Mouse (Mus musculus): ENCODE results near the gene Mthfr. TPM values are rescaled to one million over a fixed set of nuclear protein-coding genes. Genes with fewer than 3 reads are reported as not detected.

Gene Mthfr
- polyA plus RNA-seq, 1 experiment, result 32.2 TPM

DNA sequence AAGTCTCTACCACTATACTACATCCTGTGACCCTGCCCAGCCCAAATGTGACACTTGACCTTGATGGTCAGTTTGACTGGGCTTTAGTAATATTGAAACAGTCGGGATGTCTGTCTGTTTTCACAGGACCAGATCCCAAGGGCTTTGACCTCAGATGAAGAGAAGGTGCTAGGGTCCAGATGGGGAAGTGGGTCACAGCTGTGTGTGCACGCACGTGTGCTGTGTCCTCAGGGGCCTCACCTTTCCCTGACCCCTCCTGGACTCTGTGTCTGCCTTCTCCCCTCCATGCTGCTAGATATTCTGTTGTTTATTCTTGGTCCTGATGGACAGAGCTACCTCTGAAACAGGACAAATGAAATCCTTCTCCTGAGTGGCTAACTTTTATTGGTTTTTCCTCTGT, 27.5 kb upstream of the Mthfr start:
- H3K4me3 ChIP-seq (ENCODE audit: insufficient read depth, low read length), result no peak overlapping the region
- no peak for TF ChIP-seq CTCF (IDR thresholded peaks at IDR 0.05; ENCODE audit: extremely low read depth, insufficient read depth, low read length)
- no peak for TF ChIP-seq POLR2A (IDR thresholded peaks at IDR 0.05; ENCODE audit: extremely low read depth, insufficient read depth, low read length)
- no peaks in the 10 kb centered on the region for H3K4me1 ChIP-seq (ENCODE audit: control insufficient read depth, insufficient read depth, low read length)
- no peak overlapping the region for H3K27ac ChIP-seq (ENCODE audit: insufficient read depth, low read length)

DNA sequence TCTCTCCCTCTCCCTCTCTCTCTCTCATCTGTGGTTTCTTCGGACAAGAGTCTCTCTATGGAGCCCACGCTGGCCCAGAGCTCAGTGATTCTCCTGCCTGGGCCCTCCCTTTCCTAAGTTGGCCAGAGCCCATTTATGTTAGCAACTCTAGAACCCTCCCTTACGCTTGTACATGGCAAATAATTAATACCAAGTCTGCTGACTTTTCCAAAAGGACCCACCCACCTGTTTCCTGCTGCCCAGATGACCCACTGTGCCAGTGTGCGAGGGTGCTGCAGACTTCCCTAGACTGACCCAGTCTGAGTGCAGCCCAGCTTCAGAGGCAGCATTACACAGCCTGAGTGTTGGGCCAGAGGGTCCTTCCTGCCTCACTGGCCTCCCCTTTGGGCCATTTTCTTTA, 26.7 kb upstream of the Mthfr start:
- Histone ChIP-seq H3K27ac (ENCODE audit: insufficient read depth, low read length) (no peak overlapping the region), H3K4me3 (ENCODE audit: insufficient read depth, low read length) (no peak overlapping the region), H3K4me1 (ENCODE audit: control insufficient read depth, insufficient read depth, low read length) (no peaks in the 10 kb centered on the region)
- TF ChIP-seq CTCF (IDR thresholded peaks at IDR 0.05; ENCODE audit: extremely low read depth, insufficient read depth, low read length), result no peak
- no peak for TF ChIP-seq POLR2A (IDR thresholded peaks at IDR 0.05; ENCODE audit: extremely low read depth, insufficient read depth, low read length)

DNA sequence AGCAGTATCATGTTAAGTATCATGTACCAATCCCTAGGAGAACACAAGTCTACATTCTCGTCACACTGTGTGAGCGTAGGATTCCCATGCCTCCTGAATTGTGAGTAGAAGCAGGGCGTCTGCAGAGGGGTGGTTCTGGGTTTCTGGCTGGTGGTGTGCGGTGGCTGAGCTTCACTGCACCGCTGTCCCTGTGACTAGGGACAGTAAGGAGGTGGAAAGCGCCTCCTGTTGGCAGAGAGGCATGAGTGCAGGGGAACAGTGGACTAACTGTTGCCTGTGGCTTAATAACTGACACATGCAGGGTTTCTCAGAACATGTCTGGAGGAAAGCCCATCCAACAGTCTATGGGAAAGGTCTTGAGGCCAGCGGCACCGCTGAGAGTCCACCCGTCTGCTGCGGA, 23.5 kb upstream of the Mthfr start:
- H3K27ac ChIP-seq (ENCODE audit: insufficient read depth, low read length), result no peak overlapping the region
- TF ChIP-seq POLR2A (IDR thresholded peaks at IDR 0.05; ENCODE audit: extremely low read depth, insufficient read depth, low read length) (no peak), CTCF (IDR thresholded peaks at IDR 0.05; ENCODE audit: extremely low read depth, insufficient read depth, low read length) (peak; percentile 47)

DNA sequence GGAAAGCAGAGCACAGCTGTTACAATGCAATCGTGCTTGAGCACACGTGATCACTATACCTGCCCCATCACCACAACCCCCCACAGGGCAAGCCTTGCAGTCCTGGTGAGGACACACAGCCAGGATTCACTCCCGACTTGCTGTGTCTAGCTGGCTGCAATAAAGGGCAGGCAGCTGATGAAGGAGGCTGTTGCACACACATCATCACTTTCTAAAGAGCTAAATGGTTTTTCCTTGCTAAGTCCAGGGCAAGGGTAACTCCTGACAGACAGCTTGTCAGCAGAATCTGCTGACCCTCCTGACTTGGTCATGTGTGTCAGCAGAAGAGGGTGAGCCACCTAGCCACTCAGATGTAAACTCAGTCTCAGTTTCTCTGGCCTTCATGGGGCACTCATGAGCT, 21.9 kb upstream of the Mthfr start:
- Histone ChIP-seq H3K4me1 (ENCODE audit: control insufficient read depth, insufficient read depth, low read length) (peaks cover 1% of the 10 kb centered on the region; the same call in 1 of the 2 replicates), H3K27ac (ENCODE audit: insufficient read depth, low read length) (no peak overlapping the region), H3K4me3 (ENCODE audit: insufficient read depth, low read length) (no peak overlapping the region)
- TF ChIP-seq CTCF (IDR thresholded peaks at IDR 0.05; ENCODE audit: extremely low read depth, insufficient read depth, low read length), result no peak
- TF ChIP-seq POLR2A (IDR thresholded peaks at IDR 0.05; ENCODE audit: extremely low read depth, insufficient read depth, low read length), result no peak

More for the DNA sequence above, 23.5 kb upstream of the Mthfr start:
- Histone ChIP-seq H3K4me1 (ENCODE audit: control insufficient read depth, insufficient read depth, low read length) (peaks cover 1% of the 10 kb centered on the region; the same call in 1 of the 2 replicates), H3K4me3 (ENCODE audit: insufficient read depth, low read length) (no peak overlapping the region)

DNA sequence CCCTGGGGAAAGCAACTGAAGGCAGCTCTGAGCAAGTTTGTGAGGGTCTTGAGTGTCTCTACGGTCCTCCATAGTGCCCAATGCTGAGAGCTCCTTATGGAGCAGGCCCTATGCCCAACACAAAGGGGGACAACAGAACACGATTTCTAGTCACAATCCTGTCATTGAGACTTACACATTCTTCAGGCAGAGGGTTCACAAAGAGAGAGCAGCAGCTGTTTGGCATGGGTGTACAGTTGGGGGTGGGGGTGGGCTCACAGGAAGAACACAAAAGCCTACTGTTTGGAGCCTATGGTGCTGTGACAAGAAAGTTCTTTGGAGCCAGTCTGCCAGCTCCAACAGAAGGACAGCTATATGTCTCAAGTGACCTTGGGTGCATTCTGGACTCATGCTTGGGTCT, 20.5 kb upstream of the Mthfr start:
- H3K27ac ChIP-seq (ENCODE audit: insufficient read depth, low read length), result 0 out of 2 replicates have a peak overlapping the region, but pooled peaks have one; percentile 29

DNA sequence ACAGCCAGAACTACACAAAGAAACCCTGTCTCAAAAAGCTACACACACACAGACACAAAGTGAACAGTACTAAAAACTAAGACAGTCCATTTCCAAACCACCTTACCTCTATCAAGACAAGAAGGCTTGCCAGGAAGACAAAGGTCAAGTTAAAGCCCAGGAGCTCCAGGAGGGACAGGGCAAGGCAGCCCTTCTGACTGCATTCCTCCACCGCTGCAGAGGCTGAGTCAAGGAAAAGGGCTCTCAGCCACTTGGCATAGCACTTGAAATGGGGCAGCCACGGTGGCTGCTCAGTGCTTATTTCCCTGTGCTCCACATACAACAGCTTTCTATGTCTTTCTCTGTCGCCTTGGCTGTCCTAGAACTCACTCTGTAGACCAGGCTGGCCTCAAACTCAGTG, 14.9 kb upstream of the Mthfr start:
- Histone ChIP-seq H3K4me1 (ENCODE audit: control insufficient read depth, insufficient read depth, low read length) (peaks cover 1% of the 10 kb centered on the region; the same call in 1 of the 2 replicates), H3K4me3 (ENCODE audit: insufficient read depth, low read length) (no peak overlapping the region), H3K27ac (ENCODE audit: insufficient read depth, low read length) (no peak overlapping the region)
- no peak for TF ChIP-seq CTCF (IDR thresholded peaks at IDR 0.05; ENCODE audit: extremely low read depth, insufficient read depth, low read length)
- TF ChIP-seq POLR2A (IDR thresholded peaks at IDR 0.05; ENCODE audit: extremely low read depth, insufficient read depth, low read length), result no peak

More for the DNA sequence above, 20.5 kb upstream of the Mthfr start:
- Histone ChIP-seq H3K4me1 (ENCODE audit: control insufficient read depth, insufficient read depth, low read length) (peaks cover 1% of the 10 kb centered on the region; the same call in 1 of the 2 replicates), H3K4me3 (ENCODE audit: insufficient read depth, low read length) (no peak overlapping the region)
- TF ChIP-seq CTCF (IDR thresholded peaks at IDR 0.05; ENCODE audit: extremely low read depth, insufficient read depth, low read length) (no peak), POLR2A (IDR thresholded peaks at IDR 0.05; ENCODE audit: extremely low read depth, insufficient read depth, low read length) (no peak)

DNA sequence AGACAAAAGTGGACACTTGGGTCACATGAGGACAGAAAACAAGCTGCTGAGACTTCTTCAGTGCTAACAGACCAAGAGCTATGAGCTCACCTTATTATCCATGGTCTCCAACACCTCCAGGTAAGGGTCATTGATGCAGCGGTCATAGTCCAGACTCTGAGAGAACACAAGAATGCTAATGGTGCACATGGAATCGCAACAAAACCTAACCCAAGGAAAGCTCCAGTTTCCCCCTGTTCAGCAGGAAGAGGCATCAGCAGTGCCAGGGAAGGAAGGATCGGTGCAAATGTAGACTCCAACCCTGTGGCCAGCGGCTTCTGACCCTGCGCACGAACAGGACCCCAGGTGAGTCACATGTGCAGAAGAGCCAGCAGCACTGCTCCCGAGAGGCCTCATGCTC, 9.6 kb upstream of the Mthfr start:
- Histone ChIP-seq H3K4me3 (ENCODE audit: insufficient read depth, low read length) (no peak overlapping the region), H3K27ac (ENCODE audit: insufficient read depth, low read length) (no peak overlapping the region), H3K4me1 (ENCODE audit: control insufficient read depth, insufficient read depth, low read length) (no peaks in the 10 kb centered on the region)
- no peak for TF ChIP-seq CTCF (IDR thresholded peaks at IDR 0.05; ENCODE audit: extremely low read depth, insufficient read depth, low read length)
- TF ChIP-seq POLR2A (IDR thresholded peaks at IDR 0.05; ENCODE audit: extremely low read depth, insufficient read depth, low read length), result no peak

DNA sequence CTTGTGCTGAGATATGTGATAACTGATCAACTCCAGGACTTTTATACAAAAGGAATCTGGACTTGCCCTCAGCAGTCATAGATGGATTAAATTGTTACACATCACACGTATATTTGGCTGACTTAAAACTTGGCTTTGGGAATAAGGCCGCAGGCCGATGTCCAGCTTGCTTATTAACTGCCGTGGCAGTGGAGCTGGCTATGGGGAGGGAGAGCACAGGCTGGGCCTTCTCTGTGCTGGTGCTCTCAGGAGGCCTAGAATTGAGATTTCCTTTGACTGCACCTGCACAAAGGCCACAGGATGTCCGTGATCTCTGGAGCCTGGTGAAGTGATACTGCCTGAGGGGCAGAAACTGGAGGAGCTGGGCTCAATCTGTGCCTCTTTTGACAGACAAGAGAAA, 8.4 kb upstream of the Mthfr start:
- no peak for TF ChIP-seq CTCF (IDR thresholded peaks at IDR 0.05; ENCODE audit: extremely low read depth, insufficient read depth, low read length)
- TF ChIP-seq POLR2A (IDR thresholded peaks at IDR 0.05; ENCODE audit: extremely low read depth, insufficient read depth, low read length), result no peak
- Histone ChIP-seq H3K4me1 (ENCODE audit: control insufficient read depth, insufficient read depth, low read length) (no peaks in the 10 kb centered on the region), H3K4me3 (ENCODE audit: insufficient read depth, low read length) (no peak overlapping the region), H3K27ac (ENCODE audit: insufficient read depth, low read length) (no peak overlapping the region)

DNA sequence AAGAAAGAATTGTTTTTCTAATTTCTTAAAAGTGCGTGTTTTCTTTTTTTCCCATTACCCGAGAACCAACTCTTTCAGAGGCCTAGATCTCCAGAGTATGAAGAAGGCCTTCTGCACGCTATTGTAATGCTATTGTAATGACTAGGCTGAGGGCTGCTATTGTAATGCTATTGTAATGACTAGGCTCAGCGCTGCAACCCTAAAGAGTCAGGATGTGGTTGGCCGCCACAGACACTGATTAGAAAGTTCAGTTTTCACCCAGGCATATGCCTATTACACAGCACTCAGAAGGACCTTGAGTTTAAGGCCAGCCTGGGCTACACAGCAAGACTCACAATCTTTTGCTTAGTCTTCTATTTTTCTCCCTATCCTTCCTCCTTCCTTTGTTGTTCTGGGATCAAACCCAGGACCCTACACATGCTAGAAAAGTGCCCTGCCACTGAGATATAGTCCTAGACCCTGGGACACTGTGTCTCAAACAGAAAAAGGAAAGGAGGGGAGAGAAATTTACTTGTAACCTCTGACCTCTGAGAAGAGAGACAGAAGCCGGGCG, 4.9 kb upstream of the Mthfr start:
- Histone ChIP-seq H3K27ac (ENCODE audit: insufficient read depth, low read length) (no peak overlapping the region), H3K4me3 (ENCODE audit: insufficient read depth, low read length) (no peak overlapping the region), H3K4me1 (ENCODE audit: control insufficient read depth, insufficient read depth, low read length) (peaks cover 3% of the 10 kb centered on the region)
- TF ChIP-seq POLR2A (IDR thresholded peaks at IDR 0.05; ENCODE audit: extremely low read depth, insufficient read depth, low read length) (no peak), CTCF (IDR thresholded peaks at IDR 0.05; ENCODE audit: extremely low read depth, insufficient read depth, low read length) (no peak)

DNA sequence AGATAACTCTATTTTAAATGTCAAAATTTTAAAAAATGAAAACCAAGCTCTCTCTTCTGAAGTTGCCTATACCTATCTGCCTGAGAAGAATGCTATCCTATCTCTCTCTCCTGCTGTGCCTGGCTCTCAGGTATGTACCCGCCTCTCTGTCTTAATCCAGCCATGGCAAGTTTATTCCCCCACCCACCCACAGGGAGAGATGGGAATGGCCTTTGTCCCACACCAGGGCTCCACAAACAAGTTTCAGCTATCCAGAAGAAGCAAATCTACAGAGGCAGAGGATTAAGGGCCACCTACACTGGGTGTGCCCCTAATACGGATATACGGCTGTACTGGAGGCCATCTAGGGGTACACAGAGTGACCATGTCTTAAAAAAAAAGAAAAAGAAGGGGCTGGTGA, 3.4 kb upstream of the Mthfr start:
- TF ChIP-seq CTCF (IDR thresholded peaks at IDR 0.05; ENCODE audit: extremely low read depth, insufficient read depth, low read length) (no peak), POLR2A (IDR thresholded peaks at IDR 0.05; ENCODE audit: extremely low read depth, insufficient read depth, low read length) (no peak)
- Histone ChIP-seq H3K4me3 (ENCODE audit: insufficient read depth, low read length) (no peak overlapping the region), H3K27ac (ENCODE audit: insufficient read depth, low read length) (no peak overlapping the region), H3K4me1 (ENCODE audit: control insufficient read depth, insufficient read depth, low read length) (peaks cover 7% of the 10 kb centered on the region)

Data from cortical plate, adult 2 months (tissue).